Comparison of ENCODE assay signal across 11 mouse cellular contexts in genomic region chr10:127631261-127632214, GRCm38 (mm10). TPM values are rescaled to one million over a fixed set of nuclear protein-coding genes. Genes with fewer than 3 reads are reported as not detected.
DNase-seq lines count a peak whose midpoint lies in the region; ATAC-seq and TF ChIP-seq lines count a peak whose summit lies in the region.
"Had no signal": no experiment of that assay in that cellular context is flagged by ENCODE, and none has a peak within 500 bp of the region (broad histone marks: within the 10 kb centered on the region; RNA-seq: fewer than 3 reads in every experiment).

No protein-coding gene starts in this region.

- TF ChIP-seq POLR2A in heart, adult 2 months (IDR thresholded peaks at IDR 0.05; ENCODE audit: insufficient read depth, low read depth, low read length) = 0 out of 2 replicates have a peak, but pooled peaks have one; percentile 14

- no peaks in the 10 kb centered on the region for H3K36me3 ChIP-seq in heart, adult 2 months (ENCODE audit: control insufficient read depth, insufficient read depth, low read length)
- no peaks in the 10 kb centered on the region for H3K36me3 ChIP-seq in heart, embryonic 11.5 days (ENCODE audit: control insufficient read depth, insufficient read depth, low read length)
- H3K36me3 ChIP-seq in embryonic facial prominence, embryonic 14.5 days (ENCODE audit: control insufficient read depth, insufficient read depth, low read length) = no peaks in the 10 kb centered on the region
- H3K36me3 ChIP-seq in hindbrain, embryonic 10.5 days = no peaks in the 10 kb centered on the region

- H3K27me3 ChIP-seq in heart, adult 2 months (ENCODE audit: control insufficient read depth, insufficient read depth, low read length) = no peaks in the 10 kb centered on the region
- no peaks in the 10 kb centered on the region for H3K27me3 ChIP-seq in heart, embryonic 11.5 days (ENCODE audit: control insufficient read depth, insufficient read depth, low read length)
- H3K27me3 ChIP-seq in embryonic facial prominence, embryonic 14.5 days (replicated peaks; ENCODE audit: control insufficient read depth, insufficient read depth, low read length) = no peaks in the 10 kb centered on the region
- no peaks in the 10 kb centered on the region for H3K27me3 ChIP-seq in hindbrain, embryonic 10.5 days (ENCODE audit: insufficient read depth, poor library complexity, severe bottlenecking)

- no peak overlapping the region for H3K4me2 ChIP-seq in heart, embryonic 11.5 days
- no peak overlapping the region for H3K4me2 ChIP-seq in embryonic facial prominence, embryonic 14.5 days (ENCODE audit: low read depth, low read length)

- H3K9me3 ChIP-seq in heart, embryonic 11.5 days (replicated peaks; ENCODE audit: control insufficient read depth, low read length) = no peaks in the 10 kb centered on the region; the same call in 1 of the 2 replicates
- peaks cover 4% of the 10 kb centered on the region for H3K9me3 ChIP-seq in embryonic facial prominence, embryonic 14.5 days (ENCODE audit: control insufficient read depth, low read length)
- peaks cover 5% of the 10 kb centered on the region; the same call in 1 of the 2 replicates for H3K9me3 ChIP-seq in hindbrain, embryonic 10.5 days

- ATAC-seq in heart, embryonic 11.5 days (replicated peaks; ENCODE audit: insufficient number of reproducible peaks, low FRiP score, low TSS enrichment) = no peak
- ATAC-seq in embryonic facial prominence, embryonic 14.5 days (ENCODE audit: low read depth) = peak; percentile 60; the same call in 1 of the 2 replicates

- TF ChIP-seq CTCF in heart, adult 2 months (IDR thresholded peaks at IDR 0.05) = no peak

- intact Hi-C loops in heart, adult 2 months (cut with DNase I) = no loop called here

- 54% methylated on average over 10 of the region's 10 CpGs for WGBS in heart, adult 2 months
- 69% methylated on average over 10 of the region's 10 CpGs for WGBS in heart, embryonic 11.5 days (ENCODE audit: insufficient replicate concordance)
- 70% methylated on average over 10 of the region's 10 CpGs for WGBS in embryonic facial prominence, embryonic 14.5 days
- 86% methylated on average over 10 of the region's 10 CpGs for WGBS in hindbrain, embryonic 10.5 days

- no peak for TF ChIP-seq EP300 in heart, adult 2 months (IDR thresholded peaks at IDR 0.05; ENCODE audit: insufficient read depth, low read depth, low read length)

- H3K4me1 ChIP-seq in heart, adult 2 months (ENCODE audit: control insufficient read depth, insufficient read depth, low read length) = peaks cover 5% of the 10 kb centered on the region
- no peaks in the 10 kb centered on the region for H3K4me1 ChIP-seq in heart, embryonic 11.5 days (ENCODE audit: control insufficient read depth, insufficient read depth, low read length)
- no peaks in the 10 kb centered on the region for H3K4me1 ChIP-seq in embryonic facial prominence, embryonic 14.5 days (ENCODE audit: control insufficient read depth, insufficient read depth, low read length)
- H3K4me1 ChIP-seq in hindbrain, embryonic 10.5 days (replicated peaks) = 0 out of 2 replicates have a peak, but pooled peaks cover 3% of the 10 kb centered on the region

- H3K4me3 ChIP-seq in heart, adult 2 months = no peak overlapping the region
- no peak overlapping the region for H3K4me3 ChIP-seq in heart, embryonic 11.5 days (ENCODE audit: low read depth, low read length)
- no peak overlapping the region for H3K4me3 ChIP-seq in embryonic facial prominence, embryonic 14.5 days (ENCODE audit: low read depth, low read length)
- no peak overlapping the region for H3K4me3 ChIP-seq in hindbrain, embryonic 10.5 days

- H3K79me2 ChIP-seq in heart, adult 2 months (replicated peaks; ENCODE audit: control insufficient read depth, insufficient read depth, low read length) = no peaks in the 10 kb centered on the region

- H3K9ac ChIP-seq in heart, adult 2 months (ENCODE audit: low read depth, low read length) = no peak overlapping the region
- H3K9ac ChIP-seq in heart, embryonic 11.5 days (ENCODE audit: low read depth, low read length) = no peak overlapping the region
- H3K9ac ChIP-seq in embryonic facial prominence, embryonic 14.5 days (ENCODE audit: low read depth, low read length) = no peak overlapping the region
- H3K9ac ChIP-seq: liver, embryonic 14.5 days had no signal

- peak; percentile 67 to 77 for DNase-seq in heart, adult 2 months
- peak; percentile 74 for DNase-seq in 416B (ENCODE audit: low read depth)
- DNase-seq in embryonic facial prominence, embryonic 14.5 days (ENCODE audit: low spot score) = peak; percentile 35
- peak; percentile 69 for DNase-seq in lung, postnatal 36 days
- no peak for DNase-seq in frontal cortex, postnatal 36 days (ENCODE audit: low spot score in 2 of 2)
- no peak for DNase-seq in retina, postnatal 1 day
- DNase-seq in hindbrain, embryonic 10.5 days (ENCODE audit: low spot score) = no peak
- DNase-seq: cerebellum, adult 18-20 months; kidney, adult 8-10 months had no signal

- H3K27ac ChIP-seq in heart, adult 2 months = peak overlapping the region; percentile 44
- H3K27ac ChIP-seq in heart, embryonic 11.5 days (ENCODE audit: low read depth, low read length) = no peak overlapping the region
- no peak overlapping the region for H3K27ac ChIP-seq in embryonic facial prominence, embryonic 14.5 days (replicated peaks; ENCODE audit: low read depth, low read length)
- no peak overlapping the region for H3K27ac ChIP-seq in hindbrain, embryonic 10.5 days
- H3K27ac ChIP-seq: liver, embryonic 14.5 days had no signal

RNA-seq across cellular contexts. Expression of gene Lrp1, which starts 10.6 kb away (rescaled TPM):
- 10 to 100 TPM; 74.0 to 79.5 TPM for total RNA-seq in heart, adult 2 months (2021)
- 74.1 and 83.7 TPM in 2 replicates for polyA plus RNA-seq in heart, adult 2 months (2012; rRNA removed)
- 32.8 and 34.6 TPM in 2 replicates for polyA plus RNA-seq in heart, embryonic 11.5 days (2014; fragmentation: Nextera tagmentation; extraction: Ambion mirVana)
- polyA plus RNA-seq in embryonic facial prominence, embryonic 14.5 days (2014; fragmentation: Nextera tagmentation; extraction: Ambion mirVana) = 137 and 145 TPM in 2 replicates
- polyA plus RNA-seq in hindbrain, embryonic 10.5 days (2016; fragmentation: Nextera tagmentation; extraction: Ambion mirVana) = 55.7 and 71.7 TPM in 2 replicates

RNA-seq across cellular contexts. Expression of gene Stat6, which starts 11.2 kb away (rescaled TPM):
- 10 to 100 TPM; 43.7 to 43.9 TPM for total RNA-seq in heart, adult 2 months (2021)
- 49.5 and 61.7 TPM in 2 replicates for polyA plus RNA-seq in heart, adult 2 months (2012; rRNA removed)
- polyA plus RNA-seq in heart, embryonic 11.5 days (2014; fragmentation: Nextera tagmentation; extraction: Ambion mirVana) = 21.0 and 27.1 TPM in 2 replicates
- polyA plus RNA-seq in embryonic facial prominence, embryonic 14.5 days (2014; fragmentation: Nextera tagmentation; extraction: Ambion mirVana) = 22.9 and 23.1 TPM in 2 replicates
- 8.9 and 9.5 TPM in 2 replicates for polyA plus RNA-seq in hindbrain, embryonic 10.5 days (2016; fragmentation: Nextera tagmentation; extraction: Ambion mirVana)

RNA-seq across cellular contexts. Expression of gene Nemp1, which starts 35.2 kb away (rescaled TPM):
- 1 to 10 TPM; 3.7 to 4.2 TPM for total RNA-seq in heart, adult 2 months (2021)
- 2.2 and 4.0 TPM in 2 replicates for polyA plus RNA-seq in heart, adult 2 months (2012; rRNA removed)
- 6.7 and 8.4 TPM in 2 replicates for polyA plus RNA-seq in heart, embryonic 11.5 days (2014; fragmentation: Nextera tagmentation; extraction: Ambion mirVana)
- 10.5 and 11.2 TPM in 2 replicates for polyA plus RNA-seq in embryonic facial prominence, embryonic 14.5 days (2014; fragmentation: Nextera tagmentation; extraction: Ambion mirVana)
- 7.7 and 10.2 TPM in 2 replicates for polyA plus RNA-seq in hindbrain, embryonic 10.5 days (2016; fragmentation: Nextera tagmentation; extraction: Ambion mirVana)

RNA-seq across cellular contexts. Expression of gene Nab2, which starts 36.8 kb away (rescaled TPM):
- 1 to 10 TPM; 5.0 to 6.3 TPM for total RNA-seq in heart, adult 2 months (2021)
- polyA plus RNA-seq in heart, adult 2 months (2012; rRNA removed) = 10.0 and 11.2 TPM in 2 replicates
- 7.9 and 10.1 TPM in 2 replicates for polyA plus RNA-seq in heart, embryonic 11.5 days (2014; fragmentation: Nextera tagmentation; extraction: Ambion mirVana)
- 15.2 and 16.1 TPM in 2 replicates for polyA plus RNA-seq in embryonic facial prominence, embryonic 14.5 days (2014; fragmentation: Nextera tagmentation; extraction: Ambion mirVana)
- polyA plus RNA-seq in hindbrain, embryonic 10.5 days (2016; fragmentation: Nextera tagmentation; extraction: Ambion mirVana) = 6.6 and 6.8 TPM in 2 replicates

Comparison
In these comparisons a context has a peak if more than half of its experiments do, and no peak if none do; other contexts are left out.
1. DNase-seq: peak in heart, adult 2 months (2 of 2), 416B (single experiment), embryonic facial prominence, embryonic 14.5 days (single experiment) and lung, postnatal 36 days (single experiment); none in frontal cortex, postnatal 36 days (0 of 2), retina, postnatal 1 day (single experiment) and hindbrain, embryonic 10.5 days (single experiment).